Mouse (Mus musculus): ENCODE results near the gene Nr2c2. TPM values are rescaled to one million over a fixed set of nuclear protein-coding genes. Genes with fewer than 3 reads are reported as not detected.

The Nr2c2 gene
- total RNA-seq, 4 experiments from 2014 or later = 41.2 to 57.1 (median 45.4) TPM

DNA sequence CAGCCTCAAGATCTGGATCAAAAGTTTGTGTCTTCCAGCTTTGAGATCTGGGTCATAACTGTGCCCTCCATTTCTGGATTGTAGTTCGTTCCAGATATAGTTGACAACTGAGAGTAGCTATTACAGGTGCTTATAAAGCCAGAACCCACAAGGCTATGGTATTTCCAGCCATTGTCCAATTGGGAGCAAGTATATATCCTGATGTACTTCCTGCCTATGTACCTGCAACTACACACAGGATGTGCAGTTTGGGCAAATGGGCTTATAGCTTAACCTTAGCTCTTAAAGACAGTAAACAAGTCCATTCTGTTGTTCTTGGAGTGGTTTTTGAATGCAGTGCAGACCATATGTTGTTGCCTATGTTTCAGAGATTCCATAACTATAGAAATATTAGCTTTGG is 40.3 kb downstream of the Nr2c2 start:
- no peak for DNase-seq

DNA sequence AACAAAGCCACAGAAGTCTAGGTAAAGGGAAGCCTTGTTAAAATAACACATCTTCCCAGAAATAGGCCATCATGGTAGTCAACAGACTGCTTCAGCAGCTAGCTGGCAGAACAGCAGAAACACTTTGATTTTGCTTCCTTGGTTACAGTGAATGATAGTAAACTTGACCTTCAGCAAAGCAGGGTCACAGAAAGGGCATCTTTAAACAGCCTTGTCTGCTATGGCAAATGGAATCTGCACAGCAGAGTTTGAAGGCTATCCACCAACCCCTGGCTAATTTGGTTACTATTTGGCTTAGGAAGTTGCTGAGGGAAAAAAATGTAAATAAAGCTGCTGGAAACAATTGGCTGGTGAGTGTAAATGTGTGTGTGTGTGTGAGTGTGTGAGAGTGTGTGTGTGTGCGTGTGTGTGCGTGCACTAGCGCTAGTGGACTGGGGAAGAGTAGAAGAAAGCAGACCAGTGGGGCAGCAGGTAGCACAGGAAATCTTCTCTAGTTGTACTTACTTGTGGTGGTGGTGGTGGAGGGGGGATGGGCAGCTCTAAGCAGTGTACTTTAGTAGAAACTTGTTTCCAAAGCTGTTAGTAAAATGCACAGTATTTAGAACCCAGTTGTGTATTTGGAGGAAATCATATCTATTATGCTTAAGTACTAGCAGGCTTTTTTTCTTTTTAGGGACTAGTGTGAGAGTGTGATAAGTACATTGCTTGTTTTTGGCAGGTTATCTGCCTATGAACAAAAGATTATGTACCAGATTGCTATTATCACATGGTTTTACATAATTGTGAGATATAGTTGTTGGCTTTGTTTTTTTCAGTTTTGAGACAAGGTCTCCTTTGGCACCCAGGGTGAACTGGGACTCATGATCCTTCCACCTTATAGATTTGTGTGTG is 41.1 kb downstream of the Nr2c2 start:
- DNase-seq = peak; percentile 42

DNA sequence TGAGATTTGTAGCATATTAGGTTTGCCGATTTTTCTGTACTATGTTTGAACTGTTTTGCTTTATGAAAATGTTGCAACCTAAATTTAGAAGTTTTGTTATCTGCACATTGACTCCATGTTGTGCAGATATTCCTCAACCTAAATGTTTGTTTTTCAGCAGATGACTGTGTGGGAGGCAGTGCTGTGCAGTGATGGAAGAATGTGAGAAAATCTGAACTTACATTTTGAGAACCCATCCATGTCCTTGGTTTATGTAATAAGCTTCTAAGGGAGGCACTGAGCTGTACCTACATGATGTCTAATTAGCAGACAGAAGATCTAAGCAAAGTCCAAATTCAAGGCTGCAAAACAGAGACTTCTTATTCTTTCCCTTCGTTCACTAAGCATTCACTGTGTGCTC is 42.4 kb downstream of the Nr2c2 start:
- no peak for DNase-seq

DNA sequence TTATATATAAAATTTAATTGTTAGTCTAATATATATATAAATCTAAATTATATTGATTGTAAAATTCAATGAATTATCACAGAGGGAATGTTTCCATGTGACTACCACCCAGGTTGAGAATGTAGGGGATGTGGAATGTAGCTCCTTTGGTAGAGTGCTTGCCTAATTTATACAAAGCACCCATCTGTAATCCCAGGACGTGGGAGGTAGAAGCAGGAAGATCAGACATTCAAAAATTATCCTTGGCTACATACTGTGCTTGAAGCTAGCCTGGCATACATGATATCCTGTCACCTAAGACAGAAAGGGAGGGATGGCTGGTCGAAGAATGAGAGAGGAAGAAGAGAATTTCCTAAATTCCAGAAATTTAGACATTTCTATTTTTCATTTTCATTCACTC is 45.2 kb downstream of the Nr2c2 start:
- no peak for DNase-seq

DNA sequence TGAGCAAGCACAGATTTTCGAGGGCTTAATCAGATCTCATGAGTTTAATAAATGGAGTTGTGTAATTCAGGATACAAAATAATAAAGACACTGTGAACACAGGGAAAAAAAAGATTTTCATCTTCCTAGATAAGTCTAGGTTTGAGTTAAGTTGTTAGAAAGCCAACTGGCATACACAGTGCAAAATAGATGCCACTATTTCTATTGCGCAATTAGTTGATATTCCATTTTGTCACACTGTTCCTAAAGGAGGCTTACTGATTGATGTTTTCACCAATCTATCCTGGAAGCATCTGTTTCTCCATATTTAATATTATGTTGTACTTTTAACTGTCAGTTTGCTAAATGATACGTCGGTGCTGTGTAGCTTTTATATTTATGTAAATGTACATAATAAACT is 54.7 kb downstream of the Nr2c2 start:
- DNase-seq = no peak

DNA sequence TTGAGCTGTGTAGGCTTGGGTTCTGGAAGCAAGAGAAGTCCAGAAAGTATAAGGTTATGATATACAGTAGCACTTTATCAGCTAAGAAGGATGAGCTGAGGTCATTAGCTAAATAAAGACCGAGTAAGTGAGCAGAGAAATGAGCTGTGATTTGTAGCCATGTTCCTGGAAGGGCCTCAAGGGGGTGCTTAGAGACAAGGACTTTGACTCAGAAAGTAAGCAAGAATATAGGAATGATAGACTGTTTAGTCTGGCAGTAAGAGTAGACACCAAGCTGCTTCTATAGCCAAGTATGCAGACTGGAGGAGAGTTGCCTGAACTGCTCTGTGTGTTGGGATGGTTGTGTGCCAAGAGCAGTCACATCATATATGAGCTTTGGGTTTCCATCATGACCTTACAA is 62.6 kb downstream of the Nr2c2 start:
- DNase-seq = no peak

DNA sequence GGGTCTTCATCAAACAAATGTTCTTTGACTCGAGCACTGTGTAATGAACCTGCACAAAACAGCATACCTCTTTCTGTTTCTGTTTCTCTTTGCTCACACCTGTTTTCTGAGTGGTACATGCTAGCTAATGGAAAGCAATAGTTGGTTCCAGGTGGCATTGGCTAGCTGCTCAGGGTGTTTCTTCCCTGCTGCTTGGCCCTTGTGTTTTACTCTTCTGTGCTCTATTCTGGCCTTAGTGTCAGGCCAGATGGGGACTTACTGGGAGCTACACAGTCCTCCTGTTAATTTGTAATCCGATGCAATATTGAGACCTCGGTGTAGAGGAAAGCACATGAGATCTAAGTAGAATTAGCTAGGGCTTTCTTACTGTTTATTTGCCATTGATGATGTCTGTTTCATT is 67.6 kb downstream of the Nr2c2 start:
- no peak for DNase-seq

DNA sequence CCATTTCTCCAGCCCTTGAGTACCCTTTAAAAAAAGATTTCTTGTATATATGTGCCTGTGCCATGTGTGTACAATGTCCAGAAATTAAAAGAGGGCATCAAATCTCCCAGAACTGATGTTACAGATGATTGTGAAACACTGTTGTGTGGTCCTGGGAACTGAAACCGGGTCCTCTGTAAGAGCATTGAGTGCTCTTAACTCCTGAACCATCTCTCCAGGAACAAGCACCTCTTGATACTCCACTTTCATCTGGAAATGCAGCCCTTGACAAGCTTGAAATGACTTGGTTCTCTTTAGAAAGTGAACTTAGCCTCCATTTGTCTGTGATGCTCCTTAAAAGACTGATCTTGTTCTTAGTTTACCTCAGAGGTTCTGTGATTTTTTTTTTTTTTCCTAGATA is 71.5 kb downstream of the Nr2c2 start:
- no peak for DNase-seq

DNA sequence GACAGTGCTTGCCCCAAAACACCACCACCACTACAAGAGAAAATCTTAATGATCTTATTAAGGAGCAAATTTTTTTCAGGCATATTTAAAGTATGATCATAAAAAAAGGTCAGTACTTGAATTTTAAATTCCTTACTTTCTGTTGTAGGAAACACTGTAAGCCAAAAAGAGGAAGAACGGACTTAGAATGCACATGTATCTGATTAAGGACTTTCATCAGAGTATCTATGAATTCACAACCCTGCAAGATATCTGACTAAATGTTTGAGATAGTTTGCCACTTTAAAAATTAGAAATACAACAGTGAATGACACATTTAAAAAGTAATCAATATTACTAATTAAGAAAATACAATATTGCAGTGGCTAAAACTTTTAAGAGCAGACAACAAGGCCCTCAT is 85.3 kb downstream of the Nr2c2 start:
- no peak for DNase-seq

DNA sequence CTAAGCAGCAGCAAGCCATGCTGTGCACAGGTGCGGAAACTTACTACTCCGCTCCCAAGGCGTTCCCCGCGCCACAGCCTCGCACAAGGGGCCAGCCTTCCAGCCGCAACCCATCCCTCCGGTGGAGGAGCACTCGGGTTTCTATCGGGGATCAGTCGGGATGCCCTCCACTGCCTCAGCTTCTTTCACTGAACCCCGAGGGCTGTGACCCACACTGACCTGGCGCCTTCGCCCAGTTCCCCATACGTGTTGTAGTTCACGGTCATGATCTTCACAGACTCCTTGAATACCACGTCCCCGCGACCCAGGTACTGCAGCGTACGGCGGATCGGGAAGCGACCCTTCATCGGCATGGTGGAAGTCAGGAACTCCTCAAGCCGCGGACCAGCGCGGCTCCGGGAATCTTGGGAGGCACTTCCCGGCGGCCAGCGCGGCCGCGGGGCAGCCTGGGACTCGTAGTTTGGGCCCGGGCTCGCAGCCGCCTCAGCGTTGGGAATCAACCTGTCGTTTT is 92.5 kb downstream of the Nr2c2 start, which contains the start of gene Mrps25:
TSS of gene Mrps25 (minus strand) at position 413 of the 511 bp plus-strand sequence.
- DNase-seq = peak; percentile 57

DNA sequence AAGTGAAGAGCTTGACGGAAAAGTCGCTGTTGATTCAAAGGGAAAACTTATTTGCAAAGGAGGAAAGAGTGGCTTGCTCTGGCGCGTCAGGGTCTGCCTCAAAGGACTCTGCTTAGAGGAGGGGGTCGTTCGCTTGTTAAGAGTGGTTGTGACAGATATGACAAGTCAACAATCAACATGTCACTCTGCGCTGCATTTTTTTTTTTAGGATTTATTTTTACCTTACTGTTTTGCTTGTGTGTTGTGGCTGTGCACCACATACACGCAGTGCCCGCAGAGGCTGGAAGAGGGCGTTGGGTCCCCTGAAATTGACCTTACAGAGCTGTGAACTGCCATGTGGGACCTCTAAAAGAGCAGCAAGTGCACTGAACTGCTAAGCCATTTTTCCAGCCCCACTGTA is 93.0 kb downstream of the Nr2c2 start:
- DNase-seq = no peak

DNA sequence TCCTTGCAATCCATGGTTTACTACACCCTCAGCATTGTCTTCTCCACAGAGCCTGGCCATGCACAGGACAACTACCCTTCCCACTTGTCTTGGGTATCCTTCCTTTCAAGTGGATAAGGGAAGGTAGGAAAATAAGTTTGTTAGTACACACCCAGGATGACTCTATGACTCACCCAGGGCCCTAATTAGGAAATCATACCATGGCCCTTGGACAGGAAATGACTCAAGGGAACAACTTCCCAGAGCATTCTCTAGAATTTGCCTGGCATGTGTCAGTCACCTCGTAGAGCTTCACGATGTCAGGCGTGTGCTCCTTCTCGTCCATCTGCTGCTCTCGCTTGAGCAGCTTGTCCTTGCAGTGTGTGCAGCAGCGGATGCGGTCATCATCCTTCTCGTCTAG is 108.2 kb downstream of the Nr2c2 start:
- DNase-seq = no peak

DNA sequence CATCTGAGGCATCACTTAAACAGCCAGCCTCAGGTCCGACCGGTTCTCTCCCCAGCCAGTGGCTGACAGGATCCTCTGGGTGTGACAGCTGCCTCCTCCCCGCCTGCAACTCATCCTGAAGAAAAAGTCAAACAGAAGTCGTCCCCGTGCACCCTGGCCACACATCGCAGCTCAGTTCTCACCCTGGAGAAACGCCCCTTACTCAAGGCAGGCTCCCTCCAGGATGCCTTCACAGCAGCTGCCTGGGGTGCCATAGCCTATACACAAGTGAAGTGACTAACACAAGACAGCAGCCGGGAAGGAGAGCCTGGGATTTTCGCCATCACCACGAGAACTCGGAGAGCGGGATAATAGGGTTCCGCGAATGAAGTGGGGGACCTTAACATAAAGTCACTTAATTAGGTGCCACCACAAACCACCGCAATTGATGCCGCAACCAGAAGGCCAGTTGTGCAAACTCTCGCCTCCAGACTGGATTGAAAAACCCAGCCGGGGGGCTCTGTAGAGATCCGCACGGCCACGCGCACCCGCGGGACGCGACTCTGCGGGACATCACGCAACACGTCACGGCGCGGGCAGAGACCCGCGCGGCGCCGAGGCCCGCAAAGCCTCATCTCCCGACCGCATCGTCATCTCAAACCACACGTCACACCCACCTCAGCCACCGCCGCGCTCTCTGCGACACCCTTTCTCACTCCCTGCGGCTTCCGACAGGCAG is 123.0 kb downstream of the Nr2c2 start:
- no peak for DNase-seq

DNA sequence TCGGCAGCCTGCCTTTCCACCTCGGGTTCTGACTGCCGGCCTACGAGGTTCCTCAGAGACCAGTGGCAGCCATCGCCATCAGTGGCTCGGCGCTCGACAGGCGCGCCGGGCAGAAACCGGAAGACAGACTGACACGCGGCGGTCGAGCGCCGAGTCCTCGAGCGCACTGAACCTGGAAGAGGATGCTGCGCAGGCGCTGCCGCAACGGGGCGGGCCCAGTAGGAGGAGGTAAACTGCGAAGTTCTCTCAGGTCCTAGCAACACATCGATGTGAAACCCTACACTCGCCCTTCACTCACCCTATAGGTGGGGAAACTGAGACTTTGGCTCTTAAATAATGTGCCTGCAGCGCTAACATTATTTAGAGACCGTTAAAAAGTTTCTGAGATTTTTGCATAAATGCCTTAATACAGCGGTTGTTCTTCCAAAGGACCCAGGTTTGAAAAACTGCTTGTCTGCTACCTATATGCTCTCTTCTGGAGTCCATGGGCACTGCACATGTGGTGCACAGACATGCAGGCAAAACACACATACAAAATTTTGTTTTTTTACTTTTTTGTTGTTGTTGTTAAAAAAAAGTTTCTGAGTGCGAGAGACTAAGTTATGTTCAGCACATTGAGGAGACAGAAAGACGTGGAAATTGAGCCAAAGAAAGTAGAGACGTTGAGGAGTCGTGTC is 123.7 kb downstream of the Nr2c2 start, which contains the start of gene Rbsn:
TSS of gene Rbsn (minus strand) at position 153 of the 677 bp plus-strand sequence.
- DNase-seq = peak; percentile 88

DNA sequence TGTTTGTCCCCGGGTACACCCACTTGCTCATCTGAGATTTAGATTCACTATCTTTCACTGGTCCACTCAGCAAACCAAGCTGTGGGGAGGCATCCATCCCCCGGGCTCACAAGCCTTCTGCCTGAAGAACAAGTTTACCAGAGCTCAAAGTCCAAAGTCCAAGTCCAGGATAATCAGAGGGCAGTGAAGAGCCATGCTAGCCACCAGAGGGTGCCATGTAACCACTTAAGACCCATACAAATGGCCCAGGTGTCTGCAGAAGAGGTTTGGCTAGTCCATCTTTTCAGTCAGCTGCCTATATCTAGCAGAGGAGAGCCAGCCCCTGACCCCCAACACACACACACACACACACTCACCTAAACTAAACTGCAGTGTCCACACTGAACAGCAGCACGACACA is 128.3 kb downstream of the Nr2c2 start:
- no peak for DNase-seq

DNA sequence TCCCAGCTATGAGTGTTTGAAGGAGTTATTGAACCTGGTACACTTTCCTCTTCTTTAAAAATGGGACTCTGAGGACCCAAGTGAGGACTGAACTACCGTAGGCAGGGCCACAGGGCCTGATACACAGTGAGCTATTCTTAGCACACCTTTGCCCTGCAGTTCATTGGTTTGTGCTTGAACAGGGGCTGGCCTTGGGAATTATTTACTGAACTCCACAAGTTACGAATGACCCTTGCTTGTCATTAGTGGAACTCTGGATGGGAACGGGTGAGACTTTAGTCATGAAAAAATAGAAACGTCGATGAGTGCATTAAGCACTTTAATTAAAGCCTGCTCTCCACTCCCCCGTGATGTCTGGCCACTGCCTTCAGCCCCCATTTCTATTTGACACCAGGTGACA is 130.4 kb downstream of the Nr2c2 start:
- DNase-seq = no peak

DNA sequence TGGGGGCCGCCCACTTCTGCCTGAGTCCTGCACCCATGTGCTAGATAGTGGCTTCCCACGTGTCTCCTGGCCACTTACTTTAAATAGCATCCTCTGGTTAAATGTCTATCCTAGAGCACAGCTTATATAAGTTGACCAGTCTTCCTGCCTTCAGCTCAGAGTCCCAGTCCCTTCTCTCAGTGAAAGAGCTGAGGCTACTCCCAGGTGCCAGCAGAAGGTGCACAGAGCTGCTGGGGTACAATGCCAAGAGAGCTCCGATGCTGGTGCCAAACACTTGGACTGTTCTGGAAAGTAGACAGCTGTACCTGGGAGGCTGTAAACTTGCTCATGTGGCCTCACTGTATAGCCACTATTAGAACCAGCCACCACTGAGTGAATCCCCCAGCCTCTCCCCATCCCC is 130.8 kb downstream of the Nr2c2 start:
- no peak for DNase-seq

Other genes starting within 250 kb of the Nr2c2 start
- 10 to 100 TPM; 33.4 to 61.1 (median 37.6) TPM for gene Ccdc174, start 213.3 kb upstream of the Nr2c2 start, total RNA-seq (2022)
- 1 to 10 TPM; 2.0 to 4.0 (median 3.0) TPM for gene 4930590J08Rik, start 188.6 kb upstream of the Nr2c2 start, total RNA-seq (2022)
- 10 to 100 TPM; 11.2 to 22.4 (median 19.7) TPM for gene Fgd5, start 112.5 kb upstream of the Nr2c2 start, total RNA-seq (2022)
- gene Mrps25, start 92.6 kb downstream of the Nr2c2 start, total RNA-seq (2022) = 10 to 100 TPM; 43.4 to 63.1 (median 49.6) TPM
- gene Rbsn, start 123.5 kb downstream of the Nr2c2 start, total RNA-seq (2022) = 10 to 100 TPM; 21.1 to 32.7 (median 28.3) TPM
- gene Trh, start 153.3 kb downstream of the Nr2c2 start, total RNA-seq (2022) = not detected

Data from adrenal gland, adult 8-10 months (tissue).